Mouse (Mus musculus) right cerebral cortex, postnatal 36 days (tissue): ENCODE measurements around the gene Mllt3.

ENCODE experiments used
- DNase-seq, 2 experiments: peaks; one replicate each; pipeline ENCODE4 v3.0.0; 2022; ENCODE audit warnings: low spot score in 2 of 2, mixed read lengths in 1 of 2

Mllt3 gene

GRCm38 (mm10) chr4:87953268-87953667 is 79.9 kb downstream of the Mllt3 start:
- no peak for DNase-seq

- DNase-seq = no peak
Observed at GRCm38 (mm10) chr4:87949451-87949850, 83.7 kb downstream of the Mllt3 start.

GRCm38 (mm10) chr4:87944320-87944719 is 88.8 kb downstream of the Mllt3 start:
- peak in 1 of 2 experiments; percentile 9 for DNase-seq

- DNase-seq = no peak
Observed at GRCm38 (mm10) chr4:87942921-87943403, 90.2 kb downstream of the Mllt3 start.

- no peak for DNase-seq
Observed at GRCm38 (mm10) chr4:87939474-87940154, 93.5 kb downstream of the Mllt3 start.

- DNase-seq = no peak
Observed at GRCm38 (mm10) chr4:87936326-87936725, 96.8 kb downstream of the Mllt3 start.

GRCm38 (mm10) chr4:87933701-87934337 is 99.3 kb downstream of the Mllt3 start:
- DNase-seq = no peak

- no peak for DNase-seq
Observed at GRCm38 (mm10) chr4:87930356-87931245, 102.6 kb downstream of the Mllt3 start.

- no peak for DNase-seq
Observed at GRCm38 (mm10) chr4:87928603-87929199, 104.5 kb downstream of the Mllt3 start.

GRCm38 (mm10) chr4:87927354-87927753 is 105.8 kb downstream of the Mllt3 start:
- DNase-seq = no peak

GRCm38 (mm10) chr4:87920664-87921063 is 112.5 kb downstream of the Mllt3 start:
- no peak for DNase-seq

- no peak for DNase-seq
Observed at GRCm38 (mm10) chr4:87911172-87911994, 121.8 kb downstream of the Mllt3 start.

- no peak for DNase-seq
Observed at GRCm38 (mm10) chr4:87905149-87905771, 127.9 kb downstream of the Mllt3 start.

- no peak for DNase-seq
Observed at GRCm38 (mm10) chr4:87904722-87905121, 128.4 kb downstream of the Mllt3 start.

- DNase-seq = no peak
Observed at GRCm38 (mm10) chr4:87902584-87902983, 130.6 kb downstream of the Mllt3 start.

- no peak for DNase-seq
Observed at GRCm38 (mm10) chr4:87901166-87901565, 132.0 kb downstream of the Mllt3 start.

- no peak for DNase-seq
Observed at GRCm38 (mm10) chr4:87893498-87893897, 139.7 kb downstream of the Mllt3 start.

GRCm38 (mm10) chr4:87893012-87893411 is 140.2 kb downstream of the Mllt3 start:
- DNase-seq = no peak

GRCm38 (mm10) chr4:87883225-87883875 is 149.8 kb downstream of the Mllt3 start:
- DNase-seq = peak in 1 of 2 experiments; percentile 5

- no peak for DNase-seq
Observed at GRCm38 (mm10) chr4:87881995-87882394, 151.2 kb downstream of the Mllt3 start.
